Mouse (Mus musculus) intestine, embryonic 16.5 days (tissue): ENCODE measurements around the gene Tgfbr1. TPM values are rescaled to one million over a fixed set of nuclear protein-coding genes. Genes with fewer than 3 reads are reported as not detected.

Experiments used
- ATAC-seq: fragments of 200-750 bp; cut with Nextera tagmentation; 2 replicates; pipeline ENCODE4 v1.8.0; 2017; ENCODE audit warnings: moderate TSS enrichment, moderate library complexity
- H3K27ac ChIP-seq: fragments of 300-500 bp; sonication (generic); 2 replicates; pipeline ENCODE4 v1.5.1; 2014; ENCODE audit warnings: mild to moderate bottlenecking, low read length
- H3K27me3 ChIP-seq: fragments of 300-500 bp; sonication (generic); replicated peaks from 2 replicates; pipeline ENCODE4 v1.6.1; 2014; ENCODE audit warnings: low read length, control low read depth, mixed read lengths; ENCODE audit not compliant: control insufficient read depth, insufficient read depth
- H3K36me3 ChIP-seq: fragments of 300-500 bp; sonication (generic); 2 replicates; pipeline ENCODE4 v1.6.1; 2014; ENCODE audit warnings: low read length, control low read depth; ENCODE audit not compliant: control insufficient read depth, insufficient read depth
- H3K4me1 ChIP-seq: fragments of 300-500 bp; sonication (generic); 2 replicates; pipeline ENCODE4 v1.6.1; 2014; ENCODE audit warnings: low read length, control low read depth, mixed read lengths; ENCODE audit not compliant: control insufficient read depth, insufficient read depth
- H3K4me2 ChIP-seq: fragments of 300-500 bp; sonication (generic); 2 replicates; pipeline ENCODE4 v1.6.1; 2014; ENCODE audit warnings: low read depth, low read length, control low read depth
- H3K4me3 ChIP-seq: fragments of 300-500 bp; sonication (generic); 2 replicates; pipeline ENCODE4 v1.5.1; 2014; ENCODE audit warnings: mild to moderate bottlenecking, low read length
- H3K9ac ChIP-seq: fragments of 300-500 bp; sonication (generic); 2 replicates; pipeline ENCODE4 v1.6.1; 2014; ENCODE audit warnings: low read depth, low read length
- H3K9me3 ChIP-seq: fragments of 300-500 bp; sonication (generic); 2 replicates; pipeline ENCODE4 v1.6.1; 2016; ENCODE audit warnings: low read length, control low read depth; ENCODE audit not compliant: control insufficient read depth
- WGBS: fragments of 180-500 bp; shearing (Covaris S2); extraction: QIAGEN DNeasy Blood & Tissue Kit; methylation state at CpG from one replicate; pipeline ENCODE4 v1.1.7; 2014; 5-methylcytosine and 5-hydroxymethylcytosine counted together
- polyA plus RNA-seq: library from polyadenylated mRNA; unstranded; fragments of >200 nt; fragmentation: Nextera tagmentation; extraction: Ambion mirVana; gene quantifications from 2 replicates; pipeline ENCODE4 v1.2.1, GENCODE M21; 2015

The Tgfbr1 gene
- polyA plus RNA-seq, 1 experiment from 2014 or later: 17.5 TPM

- Histone ChIP-seq H3K9ac (no peak overlapping the region), H3K4me1 (no peaks in the 10 kb centered on the region), H3K9me3 (no peaks in the 10 kb centered on the region), H3K27me3 (peaks cover 5% of the 10 kb centered on the region; the same call in 1 of the 2 replicates), H3K4me3 (no peak overlapping the region), H3K27ac (no peak overlapping the region), H3K4me2 (no peak overlapping the region), H3K36me3 (no peaks in the 10 kb centered on the region)
- WGBS: 85% methylated on average over 3 of the region's 3 CpGs
- ATAC-seq: no peak
Observed at GRCm38 (mm10) chr4:47448526-47448925, 95.5 kb downstream of the Tgfbr1 start.

GRCm38 (mm10) chr4:47449116-47449515 lies 96.1 kb downstream of the Tgfbr1 start:
- Histone ChIP-seq H3K9me3 (no peaks in the 10 kb centered on the region), H3K4me3 (no peak overlapping the region), H3K36me3 (no peaks in the 10 kb centered on the region), H3K9ac (no peak overlapping the region), H3K27me3 (peaks cover 5% of the 10 kb centered on the region; the same call in 1 of the 2 replicates), H3K4me1 (no peaks in the 10 kb centered on the region), H3K27ac (no peak overlapping the region), H3K4me2 (no peak overlapping the region)
- no peak for ATAC-seq
- WGBS: 40% methylated on average over 5 of the region's 5 CpGs

GRCm38 (mm10) chr4:47449586-47450522 lies 96.8 kb downstream of the Tgfbr1 start:
- Histone ChIP-seq H3K27ac (no peak overlapping the region), H3K4me1 (no peaks in the 10 kb centered on the region), H3K4me3 (no peak overlapping the region), H3K9me3 (no peaks in the 10 kb centered on the region), H3K27me3 (peaks cover 5% of the 10 kb centered on the region; the same call in 1 of the 2 replicates), H3K36me3 (no peaks in the 10 kb centered on the region), H3K4me2 (no peak overlapping the region), H3K9ac (no peak overlapping the region)
- ATAC-seq: no peak
- 29% methylated on average over 18 of the region's 18 CpGs for WGBS

Other genes starting within 250 kb of the Tgfbr1 start
- 12.7 and 15.1 TPM in 2 replicates for gene Col15a1, start 145.1 kb upstream of the Tgfbr1 start, polyA plus RNA-seq
- gene Alg2, start 121.1 kb downstream of the Tgfbr1 start, polyA plus RNA-seq: 50.6 and 52.2 TPM in 2 replicates
- 404 and 418 TPM in 2 replicates for gene Sec61b, start 121.4 kb downstream of the Tgfbr1 start, polyA plus RNA-seq